Mouse (Mus musculus) c-Kit-positive CD71-positive TER-119-negative erythroid progenitor cells, embryonic 14.5 days (primary cell): Measurements from ENCODE around the gene Vegfb.
A peak's percentile ranks its signal among the peaks of the same experiment; 100 is the strongest.
"Not testable (repeated sequence)": the region's sequence is repeated elsewhere in the genome, so short reads cannot be mapped to it uniquely, and the experiment has no call there.

ENCODE experiments used
- DNase-seq: peaks from one replicate; pipeline ENCODE4 v3.0.0-alpha.2; 2013; ENCODE audit warnings: low read depth

Gene Vegfb

DNA sequence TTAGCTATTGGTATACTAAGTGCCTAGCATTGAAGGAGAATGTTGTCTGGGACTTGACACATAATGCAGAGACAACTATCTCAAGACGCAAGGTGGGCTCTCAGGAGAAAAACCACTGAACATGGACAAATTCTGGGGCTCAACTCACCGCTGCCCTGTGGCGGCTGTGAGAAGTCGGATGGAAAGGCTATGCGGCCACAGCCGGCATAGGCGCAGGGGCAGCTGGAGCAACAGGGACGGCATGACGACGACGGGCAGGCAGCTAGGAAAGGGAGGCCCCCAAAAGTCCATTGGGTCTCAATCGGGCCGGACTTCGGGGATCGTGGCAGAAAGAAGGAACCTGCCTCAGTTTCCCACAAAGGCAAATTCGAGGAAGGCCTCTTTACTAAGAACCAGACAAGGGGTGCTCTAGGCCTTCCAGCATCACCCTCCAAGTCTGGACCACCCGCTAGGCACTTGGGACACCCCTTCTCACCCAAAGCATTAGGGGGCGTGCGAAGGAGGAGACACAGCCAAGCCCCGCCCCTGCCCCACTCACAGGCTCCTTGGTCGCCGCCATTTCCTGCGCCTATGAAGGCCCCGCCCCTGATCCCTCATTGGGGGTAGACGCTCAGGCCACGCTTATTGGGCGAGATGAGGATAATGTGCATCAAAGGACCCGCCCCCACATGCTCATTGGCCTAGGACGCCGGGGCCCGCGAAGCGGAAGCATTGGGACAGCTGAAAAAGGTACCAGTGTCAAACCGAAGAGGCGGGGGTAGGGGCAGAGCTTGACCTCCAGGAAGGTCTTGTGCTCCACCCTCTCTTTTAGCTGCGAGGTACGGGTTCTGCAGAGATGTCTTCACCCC, 4.8 kb upstream of the Vegfb start, which contains the start of gene Dnajc4:
Gene Dnajc4, minus strand, starts transcription at position 562 of the 848 bp plus-strand sequence.
- peak; percentile 98 for DNase-seq

DNA sequence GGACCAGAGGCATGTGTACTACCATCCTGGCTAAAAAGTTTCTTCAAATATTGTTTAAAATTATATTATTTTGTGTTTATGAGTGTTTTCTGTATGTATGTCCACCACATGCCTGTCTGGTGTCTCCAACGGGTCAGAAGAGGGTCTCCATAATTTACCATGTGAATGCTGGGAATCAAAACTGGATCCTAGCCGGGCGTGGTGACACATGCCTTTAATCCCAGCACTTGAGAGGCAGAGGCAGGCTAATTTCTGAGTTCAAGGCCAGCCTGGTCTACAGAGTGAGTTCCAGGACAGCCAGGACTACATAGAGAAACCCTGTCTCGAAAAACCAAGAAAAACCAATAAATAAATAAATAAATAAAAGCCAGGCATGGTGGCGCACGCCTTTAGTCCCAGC, 3.7 kb upstream of the Vegfb start:
- not testable (repeated sequence) for DNase-seq

DNA sequence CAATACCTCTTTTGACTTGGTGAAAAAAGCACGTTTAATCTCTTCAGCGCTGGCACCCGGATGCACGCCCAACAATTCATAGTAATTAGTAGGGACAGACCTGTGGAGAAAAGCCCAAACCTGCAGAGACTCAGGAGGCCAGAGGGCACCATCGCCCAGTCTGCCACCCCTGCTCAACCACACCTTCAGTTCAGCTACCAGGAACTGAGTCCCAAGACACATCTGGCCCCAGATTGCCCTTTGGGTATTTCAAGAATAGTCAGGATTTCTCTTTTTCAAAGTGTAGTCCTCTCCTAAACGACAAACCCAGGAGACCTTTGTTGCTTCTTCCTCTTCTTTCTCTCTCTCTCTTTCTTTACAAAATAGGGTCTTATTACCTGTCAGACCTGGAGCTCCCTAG, 3.3 kb upstream of the Vegfb start:
- no peak for DNase-seq

DNA sequence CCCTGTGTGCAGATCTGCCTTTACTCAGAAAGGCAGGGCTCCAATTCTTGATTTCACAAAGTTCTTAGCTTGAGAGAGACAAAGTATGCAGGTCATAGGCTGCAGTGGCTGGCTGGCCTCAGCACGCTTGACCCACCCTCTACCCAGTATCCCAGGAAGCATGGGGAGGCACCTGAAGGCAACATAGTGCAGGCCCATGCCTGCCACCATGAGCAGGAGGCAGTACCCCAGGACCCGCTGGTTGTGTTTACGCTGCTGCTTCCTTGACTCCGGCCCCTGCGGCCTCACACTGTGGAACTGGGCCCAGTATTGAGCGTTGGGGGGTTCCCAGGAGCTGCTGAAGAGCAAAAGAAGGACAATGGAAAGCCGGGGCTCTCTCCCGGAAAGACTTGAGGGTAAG, 1.8 kb upstream of the Vegfb start:
- DNase-seq = no peak

DNA sequence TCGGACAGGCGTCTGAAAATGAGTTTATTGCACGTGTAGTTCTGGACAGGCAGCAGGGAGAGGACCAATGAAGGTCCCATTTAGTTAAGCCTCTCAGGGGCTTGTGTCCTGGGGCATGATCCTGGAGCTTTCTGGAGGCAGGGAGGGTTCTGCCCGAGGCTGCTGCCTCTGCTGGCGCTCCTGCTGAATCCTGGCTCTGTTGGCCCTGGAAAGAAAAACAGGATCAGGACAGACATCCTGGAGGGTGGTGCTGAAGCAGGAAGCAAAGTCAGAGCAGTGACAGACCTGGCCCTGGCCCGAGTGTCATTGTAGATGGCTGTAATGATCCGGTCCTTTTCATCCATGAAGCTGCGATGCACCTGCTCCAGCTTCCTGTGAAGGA, 444 bp upstream of the Vegfb start:
- no peak for DNase-seq

DNA sequence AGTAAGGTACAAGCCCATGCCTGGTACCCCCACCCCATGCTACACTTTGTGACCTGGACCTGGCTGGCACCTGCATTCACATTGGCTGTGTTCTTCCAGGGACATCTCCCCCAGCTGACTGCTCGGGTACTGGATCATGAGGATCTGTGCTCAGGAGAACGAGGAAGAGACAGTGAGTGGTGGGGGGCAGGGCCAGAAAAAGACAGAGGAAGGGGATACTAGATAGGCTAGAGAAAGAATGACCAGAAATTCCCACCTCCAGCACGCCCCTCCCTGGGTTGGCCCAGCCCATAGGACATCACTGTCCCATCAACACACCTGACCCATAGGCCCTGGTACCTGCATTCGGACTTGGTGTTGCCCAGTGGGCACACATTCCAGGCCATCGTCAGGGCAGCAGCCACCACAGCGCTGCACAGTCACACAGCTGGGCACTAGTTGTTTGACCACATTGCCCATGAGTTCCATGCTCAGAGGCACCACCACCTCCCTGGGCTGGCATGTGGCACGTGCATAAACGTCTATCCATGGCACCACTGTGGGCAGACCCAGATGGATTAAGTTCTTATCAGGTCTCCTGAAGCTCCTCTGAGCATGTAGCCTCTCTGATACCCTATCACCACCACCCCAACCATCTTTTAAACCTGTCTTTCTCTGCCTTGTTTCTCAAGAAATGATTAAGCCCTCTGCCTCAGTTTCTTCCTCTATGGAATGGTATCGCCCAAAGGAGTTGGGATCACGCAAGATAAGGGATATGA, 1.3 kb downstream of the Vegfb start:
- DNase-seq = no peak

DNA sequence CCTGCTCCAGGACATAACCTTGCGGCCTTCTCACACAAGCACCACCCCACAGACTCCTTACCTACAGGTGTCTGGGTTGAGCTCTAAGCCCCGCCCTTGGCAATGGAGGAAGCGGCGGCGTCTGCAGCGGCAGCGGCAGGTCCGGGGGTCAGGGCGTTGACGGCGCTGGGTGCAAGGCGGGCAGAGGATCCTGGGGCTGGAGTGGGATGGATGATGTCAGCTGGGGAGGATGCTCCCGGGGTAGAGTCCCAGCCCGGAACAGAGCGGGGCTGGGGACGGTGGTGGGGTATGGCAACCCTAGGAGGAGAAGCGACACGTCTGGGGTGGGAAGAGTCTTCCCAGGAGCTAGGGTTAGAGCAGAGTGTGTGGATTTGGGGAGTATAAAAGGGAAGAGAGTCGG, 2.2 kb downstream of the Vegfb start:
- no peak for DNase-seq

DNA sequence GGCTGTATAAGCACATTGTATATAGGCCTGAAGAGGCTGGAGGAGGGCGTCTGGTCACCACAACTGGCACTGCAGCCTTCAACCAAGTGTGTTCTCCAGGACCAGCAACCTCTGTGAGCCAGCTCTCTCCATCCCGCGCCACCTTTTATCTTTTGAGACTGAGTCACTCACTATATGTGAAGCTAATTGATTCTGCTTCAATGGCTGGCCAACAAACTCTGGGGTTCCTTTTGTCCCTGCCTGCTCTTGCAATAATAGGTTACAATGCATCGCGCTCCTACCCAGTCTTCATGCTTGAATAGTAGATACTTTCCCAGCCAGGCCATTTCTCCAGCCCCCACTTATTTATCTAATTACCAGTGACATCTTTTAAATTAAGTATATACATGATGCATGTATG, 3.8 kb downstream of the Vegfb start:
- no peak for DNase-seq

DNA sequence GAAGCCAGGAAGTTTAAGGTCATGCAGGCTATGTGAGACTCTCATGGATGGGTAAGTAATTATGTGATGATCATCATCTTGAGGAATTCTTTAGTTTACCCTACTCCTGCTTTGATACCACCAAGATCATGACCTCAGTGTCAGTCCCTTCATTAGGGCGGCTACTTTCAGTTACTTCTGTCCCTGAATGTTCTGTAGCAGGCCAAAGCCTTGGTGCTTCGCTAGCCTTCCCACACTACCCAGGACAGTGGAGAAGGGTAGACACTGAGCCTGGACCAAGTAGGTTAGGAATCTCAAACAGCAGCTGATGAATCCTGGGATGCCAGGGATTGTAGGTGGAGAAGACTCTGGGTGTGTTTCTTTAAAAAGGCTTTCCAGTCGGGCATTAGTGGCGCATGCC, 6.0 kb downstream of the Vegfb start:
- DNase-seq = no peak

DNA sequence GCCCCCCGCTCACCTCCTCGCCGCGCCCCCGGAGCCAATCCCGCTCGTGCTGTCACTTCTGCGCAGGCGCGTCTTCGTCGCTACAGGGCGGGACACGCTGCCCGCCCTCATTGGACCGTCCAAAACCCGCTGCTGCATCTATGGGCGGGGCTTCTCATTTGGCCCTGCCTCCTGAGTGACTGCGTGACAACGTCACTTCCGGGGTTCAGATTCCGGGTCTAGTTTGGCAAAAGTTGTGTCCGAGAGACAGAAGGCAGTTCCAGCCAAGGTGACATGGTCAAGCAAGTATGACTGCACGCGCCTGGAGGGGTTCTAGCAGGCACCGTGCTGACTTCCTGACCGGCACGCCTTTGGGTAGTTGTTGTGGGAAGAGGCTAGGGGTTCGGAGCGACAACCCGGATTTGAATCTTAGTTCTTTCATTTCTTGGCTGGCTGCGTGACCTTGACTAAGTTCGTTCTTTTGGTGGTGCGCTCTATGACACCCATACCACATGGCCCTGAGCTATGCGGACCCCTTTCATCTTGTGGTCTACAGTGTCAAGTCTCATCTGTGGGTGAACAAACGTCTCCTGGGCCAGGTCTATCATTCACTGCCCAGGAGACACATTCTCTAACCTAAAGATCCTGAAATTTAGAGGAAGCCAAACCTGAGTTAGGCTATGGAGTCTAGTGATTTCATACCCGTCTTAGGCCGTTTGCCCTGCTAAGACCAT, 6.9 kb downstream of the Vegfb start, which contains the start of gene Fkbp2:
Gene Fkbp2, minus strand, starts transcription at position 121 of the 713 bp plus-strand sequence.
- peak; percentile 97 for DNase-seq

DNA sequence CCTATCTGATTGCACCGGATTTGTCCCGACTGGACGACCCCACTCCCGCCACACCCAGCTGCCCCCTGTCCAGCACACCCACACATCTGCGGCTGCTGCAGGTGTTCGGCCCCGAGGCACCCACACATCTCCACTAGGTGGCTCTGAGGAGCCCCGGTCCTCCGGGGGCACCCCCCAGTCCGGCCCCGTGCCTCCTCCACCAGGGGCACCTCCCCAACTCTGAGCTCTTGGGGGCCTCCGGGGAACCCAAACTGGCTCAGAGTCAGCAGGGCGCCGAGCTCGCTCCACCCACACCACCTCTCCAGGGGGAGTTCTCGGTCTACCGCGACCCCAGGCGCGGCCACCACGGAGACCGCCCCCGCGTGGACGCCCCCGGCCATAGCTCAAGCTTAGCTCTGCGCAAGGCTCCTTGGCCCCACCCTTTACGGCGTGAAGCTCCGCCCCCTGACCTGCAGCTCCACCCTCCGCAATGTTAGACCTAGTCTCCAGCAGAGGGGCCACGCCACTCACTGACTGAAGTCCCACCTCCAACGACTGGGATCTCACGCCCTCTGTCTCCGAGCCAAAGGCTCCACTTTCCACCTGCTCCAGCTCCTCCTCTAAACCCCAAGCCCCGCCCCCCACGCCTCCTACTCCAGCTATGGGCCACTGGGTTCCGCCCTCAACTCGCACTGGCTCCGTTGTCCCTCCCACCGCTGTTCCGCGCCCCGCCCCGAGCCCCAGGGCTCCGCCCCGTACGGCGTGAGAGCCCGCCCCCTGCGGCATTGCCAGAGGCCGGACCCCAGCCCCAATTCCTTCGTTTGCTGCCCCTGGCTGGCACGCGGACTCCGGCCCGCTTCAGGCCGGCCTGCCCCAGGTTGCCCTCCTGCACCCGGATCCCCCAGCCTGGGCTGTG, 7.7 kb downstream of the Vegfb start:
- peak; percentile 99 for DNase-seq

DNA sequence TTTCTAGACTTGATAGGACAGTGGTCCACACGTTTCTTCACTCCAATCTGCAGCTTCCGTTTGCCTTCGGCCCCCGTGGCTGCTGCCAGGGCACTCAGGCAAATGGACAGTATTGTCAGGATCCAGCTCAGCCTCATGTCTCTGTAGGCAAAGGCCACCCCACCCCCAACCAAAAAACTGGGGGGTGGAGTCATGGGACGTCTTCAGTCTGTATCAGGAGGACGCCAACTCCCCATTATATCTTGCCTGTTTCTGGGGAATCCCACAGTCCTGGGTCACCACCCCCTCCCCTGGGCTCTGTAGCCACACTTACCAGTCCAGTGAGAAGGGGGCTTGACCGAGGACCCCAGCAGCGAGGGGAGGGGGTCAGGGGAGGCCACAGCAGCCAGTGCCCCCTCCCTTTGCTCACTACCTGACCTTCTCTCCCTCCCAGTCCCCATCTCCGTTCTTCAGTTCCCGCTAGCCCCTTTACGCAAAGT, 8.4 kb downstream of the Vegfb start:
- DNase-seq = peak; percentile 80

DNA sequence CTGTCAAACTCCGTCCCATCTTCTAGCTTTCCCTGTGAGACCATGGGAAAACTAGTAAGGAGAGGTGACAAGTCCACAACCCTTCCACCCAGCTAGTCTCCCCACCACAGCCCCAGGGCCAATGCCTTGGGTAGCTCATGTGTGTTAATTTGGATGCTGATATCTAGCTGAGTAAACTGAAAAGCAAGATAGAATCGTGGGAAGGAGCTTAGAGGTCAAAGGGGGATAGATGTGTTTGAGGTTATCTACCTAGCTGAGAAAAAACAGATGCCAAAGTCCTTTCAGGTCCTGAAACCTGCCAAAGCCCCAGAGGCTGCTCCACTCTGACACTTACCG, 8.8 kb downstream of the Vegfb start:
- no peak for DNase-seq

DNA sequence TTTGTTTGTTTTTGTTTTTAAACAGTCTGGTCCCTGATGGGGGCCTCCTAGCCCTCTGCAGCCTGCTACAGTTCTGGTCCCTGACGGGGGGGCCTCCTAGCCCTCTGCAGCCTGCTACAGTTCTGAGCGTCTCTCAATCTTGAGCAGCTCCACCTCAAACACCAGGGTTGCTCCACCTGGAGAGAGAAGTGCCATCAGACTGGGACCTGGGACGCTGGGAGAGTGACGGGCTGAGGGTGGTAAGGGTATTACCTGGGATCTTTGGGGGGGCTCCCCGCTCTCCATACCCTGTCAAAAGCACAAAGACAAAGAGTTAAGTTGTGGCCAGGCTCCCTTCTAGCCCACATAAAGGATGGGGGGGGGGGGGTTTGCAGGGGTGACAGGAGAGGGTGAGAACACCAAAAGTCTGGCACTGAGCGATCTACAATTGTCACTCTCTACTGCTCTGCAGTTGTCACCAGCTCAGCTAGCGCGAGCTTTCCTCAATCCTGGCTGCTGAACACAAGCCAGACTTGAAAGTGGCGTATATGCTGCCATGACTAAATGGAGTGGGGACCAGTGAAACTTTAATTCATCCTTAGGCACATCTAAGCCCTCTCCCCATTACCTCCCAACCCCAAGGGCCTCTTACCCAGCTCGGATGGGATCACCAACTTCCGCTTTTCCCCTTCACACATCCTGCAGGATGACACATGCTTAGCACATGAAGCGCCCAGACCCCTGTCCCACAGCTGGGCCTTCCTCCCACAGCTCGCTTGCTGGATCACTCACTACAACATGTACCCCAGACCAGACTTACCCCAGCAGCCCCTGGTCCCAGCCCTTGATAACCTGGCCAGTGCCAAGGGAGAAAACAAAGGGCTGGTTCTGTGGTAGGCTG, 9.5 kb downstream of the Vegfb start:
- no peak for DNase-seq

DNA sequence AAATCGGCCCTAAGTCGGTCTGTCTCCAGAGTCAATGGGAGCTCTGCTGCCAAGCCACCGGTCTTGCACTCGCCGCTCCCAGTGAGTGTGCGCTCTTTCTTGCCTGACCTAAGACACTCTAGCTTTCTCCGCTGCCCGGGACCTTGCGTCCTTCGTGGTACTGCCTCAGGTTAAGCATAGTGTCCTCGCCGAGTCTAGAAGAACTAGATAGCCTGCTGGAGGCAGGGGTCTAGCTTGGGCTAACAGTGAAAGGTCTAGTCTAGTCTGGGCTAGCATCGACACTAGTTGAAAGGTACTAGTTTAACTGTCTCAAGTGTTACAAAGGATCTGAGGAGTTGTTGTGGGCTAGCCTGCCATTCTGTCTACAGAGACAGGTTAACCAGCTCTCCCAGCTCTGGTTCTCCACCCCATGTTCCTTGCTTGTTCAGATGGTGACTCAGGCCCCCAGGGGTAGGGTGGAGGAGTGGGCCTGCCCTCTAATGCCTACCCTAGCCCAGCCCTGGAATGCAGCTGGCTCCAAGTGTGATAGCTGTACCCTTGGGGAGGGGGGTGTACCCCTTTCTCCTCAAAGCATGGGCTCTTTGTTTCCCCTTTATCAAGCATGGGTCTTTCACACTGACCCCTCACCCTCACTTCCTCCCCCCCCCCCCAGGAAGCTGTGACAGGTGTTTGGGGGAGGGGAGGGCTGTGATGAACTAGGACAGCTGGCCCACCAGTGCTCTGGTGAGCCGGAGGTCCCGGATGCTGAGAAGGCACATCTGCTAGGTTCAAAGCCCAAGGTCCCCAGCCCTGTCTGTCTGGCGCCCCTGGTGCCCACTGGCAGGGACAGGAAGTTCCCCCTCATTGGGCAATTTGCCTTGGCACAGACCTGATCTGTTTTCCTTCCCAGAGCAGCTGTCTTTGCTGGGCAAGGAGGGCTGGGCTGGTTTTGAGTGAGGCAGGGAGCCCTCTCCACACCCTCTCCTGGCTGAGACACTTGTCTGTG, 11.6 kb downstream of the Vegfb start, which contains the start of gene Plcb3:
Gene Plcb3, minus strand, starts transcription at position 934 of the 985 bp plus-strand sequence.
- no peak for DNase-seq

DNA sequence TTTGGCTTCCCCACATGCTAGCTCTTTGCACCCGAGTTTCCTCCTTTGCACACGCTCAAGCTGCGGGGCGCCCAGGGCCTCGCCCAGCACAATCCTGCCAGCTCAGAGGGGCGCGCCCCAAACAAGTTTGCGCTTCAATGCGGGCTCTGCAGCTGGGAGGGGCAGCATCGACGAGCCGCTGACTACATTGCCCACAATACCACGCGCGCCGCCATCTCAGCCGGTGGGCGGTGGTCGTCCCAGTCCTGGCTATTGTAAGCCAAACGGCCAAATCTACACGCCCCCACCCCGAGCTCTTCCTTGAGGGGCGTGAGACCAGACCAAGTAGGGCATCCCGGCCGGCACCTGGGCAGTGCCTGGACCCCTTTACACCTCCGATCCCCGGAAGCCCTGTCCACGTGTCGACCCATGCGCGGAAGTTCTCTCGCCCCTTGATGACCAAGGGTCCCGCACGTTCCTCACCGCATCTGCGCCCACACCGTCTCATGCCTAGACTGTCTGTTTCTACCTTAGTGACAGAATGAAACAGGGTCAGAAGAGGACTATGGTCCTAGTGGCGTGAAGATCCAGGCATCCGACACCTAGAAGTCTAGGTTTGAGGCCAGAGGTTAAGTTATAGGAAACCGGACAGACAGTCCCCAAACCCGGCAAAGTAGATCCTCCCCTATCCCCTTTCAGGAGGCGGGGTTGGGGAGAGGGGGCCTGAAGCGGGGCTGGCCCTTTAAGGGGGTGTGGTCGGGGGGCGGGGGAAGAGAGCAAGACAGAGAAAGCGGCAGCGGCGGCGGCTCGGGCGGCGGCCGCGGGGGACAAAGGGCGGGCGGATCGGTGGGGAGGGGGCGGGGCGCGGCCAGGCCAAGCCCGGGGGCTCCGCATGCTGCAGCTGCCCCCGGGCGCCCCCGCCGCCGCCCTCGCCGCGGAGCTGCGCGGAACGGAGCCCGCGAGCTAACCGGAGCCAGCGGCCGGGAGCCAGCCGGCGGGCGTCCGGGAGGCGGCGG, 12.9 kb downstream of the Vegfb start, which contains the start of gene Ppp1r14b:
Gene Ppp1r14b, plus strand, starts transcription at position 758 of the 995 bp plus-strand sequence.
- peak; percentile 91 for DNase-seq

DNA sequence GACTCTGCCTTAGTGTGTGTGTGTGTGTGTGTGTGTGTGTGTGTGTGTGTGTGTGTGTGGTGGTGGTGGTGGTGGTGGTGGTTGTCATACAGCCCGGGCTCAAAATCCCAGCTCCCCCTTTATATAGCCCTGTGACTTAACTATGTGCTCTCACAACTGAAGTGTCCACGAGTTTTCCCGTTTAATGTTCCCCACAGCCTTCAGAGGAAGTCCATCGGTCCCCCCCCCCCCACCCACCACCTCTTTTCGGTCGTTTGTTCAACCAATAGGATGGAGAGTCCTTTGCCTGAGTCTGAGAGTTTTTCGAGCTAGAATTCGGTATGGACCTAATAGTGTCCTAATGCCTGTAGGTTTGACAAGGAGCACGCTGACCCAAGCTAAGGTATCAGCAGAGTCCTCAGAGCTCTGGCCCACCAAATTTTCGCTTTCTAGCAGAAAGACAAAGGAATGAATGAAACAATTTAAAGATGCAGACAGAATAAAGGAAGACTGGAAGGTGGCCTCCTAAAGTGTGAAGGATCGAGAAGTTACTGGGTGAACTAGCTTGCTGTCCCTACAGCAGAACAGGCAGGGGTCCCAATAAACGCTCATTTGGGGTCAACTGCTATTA, 13.8 kb downstream of the Vegfb start:
- no peak for DNase-seq
